Mouse (Mus musculus) small intestine, adult 10 weeks (tissue): ENCODE measurements around the gene Tpx2. TPM values are rescaled to one million over a fixed set of nuclear protein-coding genes. Genes with fewer than 3 reads are reported as not detected.

Experiments used
- polyA plus RNA-seq: library from polyadenylated mRNA; stranded (reverse); fragments of 350-450 nt; fragmentation: Illumina TruSeq; extraction: RNeasy Lipid Tissue Mini Kit (QIAGEN cat#74804); gene quantifications from one replicate; pipeline ENCODE4 v1.2.3, GENCODE M21; 2014; ENCODE audit warnings: low replicate concordance

Gene Tpx2
- 13.3 TPM for polyA plus RNA-seq

DNA sequence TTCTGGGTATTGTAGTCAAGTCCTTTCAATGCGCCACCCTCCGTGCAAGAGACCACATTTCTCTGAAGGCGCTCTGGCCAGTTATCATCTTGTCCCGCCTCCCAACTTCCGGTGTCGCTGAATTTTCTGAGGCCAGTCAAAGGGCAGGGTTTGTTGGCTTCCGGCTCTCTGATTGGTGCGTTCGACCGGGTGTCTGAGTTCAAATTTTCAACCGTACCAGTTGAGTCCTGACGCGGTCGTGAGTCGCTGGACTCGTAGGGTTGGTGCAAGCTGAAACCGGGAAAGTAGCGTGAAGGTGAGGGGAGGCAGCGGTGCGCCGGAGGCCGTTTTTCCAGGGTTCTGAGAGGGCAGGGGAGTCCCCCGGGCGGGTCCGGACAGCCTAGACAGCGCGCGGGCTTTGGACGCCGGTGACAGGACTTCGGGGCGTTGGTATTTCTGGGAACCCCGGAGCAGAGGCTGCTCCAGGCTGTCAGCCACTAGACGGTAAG, at the start of gene Tpx2:
TSS of gene Tpx2 (plus strand) at position 150 of the 488 bp plus-strand sequence.

GRCm38 (mm10) chr2:152831019-152831878, 16.5 kb upstream of the Tpx2 start, which contains the start of gene Bcl2l1:
Gene Bcl2l1 (minus strand): TSS chr2:152831728.

DNA sequence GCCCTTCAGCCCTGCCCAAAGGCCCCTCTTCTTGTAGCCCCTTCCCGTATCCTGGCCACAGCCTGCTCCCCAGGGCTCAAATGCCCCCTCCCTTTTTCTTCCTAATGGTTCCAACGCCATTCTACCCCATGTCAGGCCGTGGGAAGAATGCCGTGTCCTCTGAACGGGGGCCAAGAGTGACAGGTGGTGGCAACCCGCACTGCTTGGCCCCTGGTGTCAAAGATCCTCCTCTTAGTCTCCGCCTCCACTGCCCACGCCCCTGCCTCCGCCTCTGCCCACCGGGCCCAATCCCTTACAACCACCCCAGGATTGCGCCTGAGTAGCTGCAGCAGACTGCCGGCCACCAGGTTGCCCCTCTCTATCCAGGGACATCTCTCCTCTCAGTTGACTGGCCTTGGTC, 63.3 kb downstream of the Tpx2 start, which contains the start of gene Mylk2:
TSS of gene Mylk2 (plus strand) at position 322 of the 400 bp plus-strand sequence.

GRCm38 (mm10) chr2:152933048-152933447, 85.3 kb downstream of the Tpx2 start, which contains the start of gene Foxs1:
Gene Foxs1 (minus strand): TSS chr2:152933208.

Other genes starting within 250 kb of the Tpx2 start
- not detected for gene Defb45, start 248.6 kb upstream of the Tpx2 start, polyA plus RNA-seq
- gene Defb36, start 243.6 kb upstream of the Tpx2 start, polyA plus RNA-seq: not detected
- not detected for gene Defb25, start 224.9 kb upstream of the Tpx2 start, polyA plus RNA-seq
- gene Rem1, start 221.0 kb upstream of the Tpx2 start, polyA plus RNA-seq: 0.26 TPM
- 11.7 TPM for gene H13, start 178.5 kb upstream of the Tpx2 start, polyA plus RNA-seq
- gene Mcts2, start 160.9 kb upstream of the Tpx2 start, polyA plus RNA-seq: 15.6 TPM
- gene Id1, start 111.7 kb upstream of the Tpx2 start, polyA plus RNA-seq: 52.8 TPM
- gene Cox4i2, start 93.8 kb upstream of the Tpx2 start, polyA plus RNA-seq: not detected
- 8.1 TPM for gene Bcl2l1, start 16.2 kb upstream of the Tpx2 start, polyA plus RNA-seq
- not detected for gene Mylk2, start 63.4 kb downstream of the Tpx2 start, polyA plus RNA-seq
- not detected for gene Foxs1, start 85.2 kb downstream of the Tpx2 start, polyA plus RNA-seq
- gene Dusp15, start 103.7 kb downstream of the Tpx2 start, polyA plus RNA-seq: not detected
- not detected for gene Ttll9, start 114.5 kb downstream of the Tpx2 start, polyA plus RNA-seq
- gene Pdrg1, start 167.5 kb downstream of the Tpx2 start, polyA plus RNA-seq: 18.2 TPM
- gene Xkr7, start 183.9 kb downstream of the Tpx2 start, polyA plus RNA-seq: not detected
- gene Ccm2l, start 218.0 kb downstream of the Tpx2 start, polyA plus RNA-seq: 0.52 TPM